Mouse (Mus musculus) liver, adult 2 months (tissue): ENCODE measurements around the gene Per2. TPM values are rescaled to one million over a fixed set of nuclear protein-coding genes. Genes with fewer than 3 reads are reported as not detected.
A peak's percentile ranks its signal among the peaks of the same experiment; 100 is the strongest.
"Not testable (repeated sequence)": the region's sequence is repeated elsewhere in the genome, so short reads cannot be mapped to it uniquely, and the experiment has no call there.

Experiments
- DNase-seq: peaks from one replicate; pipeline ENCODE4 v3.0.0-alpha.2; 2011; ENCODE audit warnings: low read depth, low spot score; ENCODE audit errors: extremely low read depth
- H3K27ac ChIP-seq: fragments of 200-500 bp; replicated peaks from 2 replicates; pipeline ENCODE4 v1.5.1; 2012; ENCODE audit warnings: low read depth, mild to moderate bottlenecking, control low read depth, inconsistent platforms, low read length; ENCODE audit not compliant: insufficient read depth
- H3K27me3 ChIP-seq: fragments of 200-500 bp; 2 replicates; pipeline ENCODE4 v1.6.1; 2012; ENCODE audit warnings: mild to moderate bottlenecking, moderate library complexity, low read length, inconsistent platforms; ENCODE audit not compliant: control insufficient read depth, insufficient read depth
- H3K36me3 ChIP-seq: fragments of 200-500 bp; 2 replicates; pipeline ENCODE4 v1.6.1; 2012; ENCODE audit warnings: low read length, inconsistent platforms; ENCODE audit not compliant: control insufficient read depth, insufficient read depth
- H3K4me1 ChIP-seq: fragments of 200-500 bp; 2 replicates; pipeline ENCODE4 v1.6.1; 2011; ENCODE audit warnings: low read length; ENCODE audit not compliant: control insufficient read depth, insufficient read depth
- H3K4me3 ChIP-seq: fragments of 200-500 bp; 2 replicates; pipeline ENCODE4 v1.5.1; 2011; ENCODE audit warnings: low read depth, mild to moderate bottlenecking, control low read depth, low read length, moderate library complexity; ENCODE audit not compliant: insufficient read depth
- H3K79me2 ChIP-seq: fragments of 200-500 bp; 2 replicates; pipeline ENCODE4 v1.6.1; 2012; ENCODE audit warnings: inconsistent platforms, mild to moderate bottlenecking, low read length, moderate library complexity; ENCODE audit not compliant: control insufficient read depth, insufficient read depth
- H3K9ac ChIP-seq: fragments of 200-500 bp; 2 replicates; pipeline ENCODE4 v1.6.1; 2012; ENCODE audit warnings: low read depth, mild to moderate bottlenecking, control low read depth, inconsistent platforms, low read length
- CTCF ChIP-seq: fragments of 200-500 bp; IDR thresholded peaks from 2 replicates; pipeline ENCODE4 v1.5.1; 2011; ENCODE audit warnings: low read depth, low read length, control low read depth
- POLR2A ChIP-seq: fragments of 200-500 bp; IDR thresholded peaks from 2 replicates; pipeline ENCODE4 v1.6.1; 2011; ENCODE audit warnings: low read length, control low read depth; ENCODE audit not compliant: insufficient read depth; ENCODE audit errors: extremely low read depth
- WGBS: fragments of 180-500 bp; shearing (Covaris S2); methylation state at CpG from one replicate; pipeline ENCODE4 v1.1.7; 2018; 5-methylcytosine and 5-hydroxymethylcytosine counted together
- polyA plus RNA-seq: library from polyadenylated mRNA; depleted of rRNA; stranded (reverse); fragments of >200 nt; gene quantifications from 2 replicates; pipeline ENCODE4 v1.2.3, GENCODE M21; 2012
- total RNA-seq: library from RNA; depleted of rRNA; stranded (reverse); fragments of >200 nt; gene quantifications from 2 replicates; pipeline ENCODE4 v1.2.3, GENCODE M21; 2014

The Per2 gene
- total and polyA plus RNA-seq, 2 experiments, result 4.9 to 7.7 TPM

DNA sequence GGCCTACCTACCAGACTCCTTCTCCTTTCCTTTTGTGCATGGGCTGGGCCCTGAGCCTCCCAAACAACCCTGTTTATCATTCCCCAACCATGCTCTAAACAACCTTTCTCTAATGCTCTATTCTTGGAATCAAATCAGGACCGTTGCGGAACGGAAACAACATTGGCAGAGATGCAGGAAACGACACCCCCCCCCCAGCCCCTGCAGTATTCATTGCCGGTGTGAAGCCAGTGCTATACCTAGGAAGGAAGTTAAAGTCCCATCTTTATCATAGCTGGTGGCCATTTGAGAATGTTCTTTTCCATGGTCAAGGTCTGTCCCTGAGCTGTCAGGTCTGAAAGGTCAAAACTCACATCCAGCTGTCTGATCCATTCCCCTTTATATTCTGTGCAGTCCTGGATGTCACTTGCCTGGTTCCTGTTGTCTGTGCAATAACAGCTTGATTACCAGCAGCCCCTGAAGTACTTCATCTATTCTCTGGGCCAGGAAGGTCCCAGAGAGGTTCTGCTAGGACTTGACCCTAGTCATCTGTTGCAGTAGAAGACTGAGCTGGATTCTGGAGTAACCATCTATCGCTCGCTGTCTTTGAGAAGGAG lies 23.6 kb upstream of the Per2 start:
- Histone ChIP-seq H3K79me2 (no peaks in the 10 kb centered on the region), H3K36me3 (no peaks in the 10 kb centered on the region), H3K9ac (no peak overlapping the region), H3K27me3 (no peaks in the 10 kb centered on the region), H3K4me3 (no peak overlapping the region), H3K27ac (peak overlapping the region; percentile 60; the same call in 1 of the 2 replicates), H3K4me1 (no peaks in the 10 kb centered on the region; the same call in 1 of the 2 replicates)
- 73% methylated on average over 7 of the region's 7 CpGs for WGBS
- TF ChIP-seq POLR2A (no peak), CTCF (no peak)
- no peak for DNase-seq

DNA sequence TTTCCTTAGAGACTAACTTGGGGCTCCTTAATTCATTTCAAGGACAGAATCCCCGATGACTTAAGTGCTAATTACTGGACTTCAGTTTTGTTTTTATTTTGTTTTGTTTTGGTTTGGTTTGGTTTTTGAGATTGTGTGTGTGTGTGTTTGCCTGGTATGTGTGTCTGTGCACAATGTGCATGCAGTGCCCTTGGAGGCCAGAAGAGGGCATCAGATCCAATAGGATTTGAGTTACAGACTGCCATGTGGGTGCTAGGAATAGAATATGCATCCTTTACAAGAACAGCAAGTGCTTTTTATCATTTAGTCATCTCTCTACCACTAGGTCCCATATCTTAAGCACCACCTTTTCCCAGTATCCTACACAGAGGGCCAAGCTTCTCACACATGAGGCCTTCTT lies 19.8 kb upstream of the Per2 start:
- H3K27me3 ChIP-seq, result no peaks in the 10 kb centered on the region
- no peaks in the 10 kb centered on the region for H3K36me3 ChIP-seq
- no peaks in the 10 kb centered on the region; the same call in 1 of the 2 replicates for H3K4me1 ChIP-seq
- H3K79me2 ChIP-seq, result no peaks in the 10 kb centered on the region
- no peak for DNase-seq
- H3K9ac ChIP-seq, result no peak overlapping the region
- no peak overlapping the region for H3K27ac ChIP-seq
- peak; percentile 9; the same call in 1 of the 2 replicates for TF ChIP-seq CTCF
- TF ChIP-seq POLR2A, result no peak
- WGBS, result 97% methylated on average over 1 of the region's 1 CpGs
- H3K4me3 ChIP-seq, result no peak overlapping the region

DNA sequence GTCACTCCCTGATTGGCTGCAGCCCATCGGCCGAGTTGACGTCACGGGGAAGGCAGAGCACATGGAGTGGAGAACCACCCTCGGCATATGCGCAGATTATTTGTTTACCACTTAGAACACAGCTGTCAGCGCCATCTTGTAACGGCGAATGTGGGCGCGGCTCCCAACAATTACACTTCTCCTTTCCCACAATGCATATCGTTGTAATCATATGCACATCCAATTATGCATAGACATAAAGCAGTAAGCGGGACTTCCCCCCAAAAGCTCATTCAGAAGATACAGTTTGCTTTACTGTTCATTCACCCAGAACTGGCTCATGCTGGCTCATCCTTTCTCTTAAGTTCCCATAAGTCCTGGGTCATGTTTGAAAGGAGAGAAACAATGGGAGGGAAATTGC lies 19.0 kb upstream of the Per2 start:
- not testable (repeated sequence) for H3K27ac ChIP-seq, DNase-seq, H3K79me2 ChIP-seq, H3K4me1 ChIP-seq, H3K4me3 ChIP-seq, H3K27me3 ChIP-seq, H3K36me3 ChIP-seq, H3K9ac ChIP-seq
- WGBS, result 99% methylated on average over 13 of the region's 13 CpGs

DNA sequence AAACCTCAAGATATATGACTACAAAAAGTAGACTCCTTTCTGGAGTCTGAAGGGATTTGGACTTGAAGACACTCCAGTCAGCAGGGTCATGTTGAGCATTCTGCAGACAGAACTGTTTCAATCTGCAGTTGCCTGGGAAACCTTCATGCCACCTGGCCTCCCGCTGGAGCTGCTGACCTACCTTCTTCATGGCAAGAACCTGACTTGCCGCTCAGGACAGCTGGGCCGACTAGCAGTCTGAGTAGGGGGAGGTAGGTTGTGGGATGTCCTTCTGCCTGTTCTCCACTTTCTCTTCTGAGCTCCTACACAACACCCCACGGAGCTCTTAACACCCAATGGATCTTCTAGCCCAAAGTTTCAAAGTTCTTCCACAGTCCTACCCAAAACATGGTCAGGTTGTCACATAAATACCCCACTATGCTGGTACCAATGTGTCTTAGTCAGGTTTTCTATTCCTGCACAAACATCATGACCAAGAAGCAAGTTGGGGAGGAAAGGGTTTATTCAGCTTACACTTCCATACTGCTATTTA lies 10.8 kb upstream of the Per2 start:
- TF ChIP-seq POLR2A, result no peak
- no peak for TF ChIP-seq CTCF
- no peak for DNase-seq
- Histone ChIP-seq H3K79me2 (no peaks in the 10 kb centered on the region), H3K4me3 (no peak overlapping the region), H3K27me3 (no peaks in the 10 kb centered on the region), H3K4me1 (peaks cover 3% of the 10 kb centered on the region), H3K36me3 (no peaks in the 10 kb centered on the region), H3K27ac (no peak overlapping the region), H3K9ac (no peak overlapping the region)
- 90% methylated on average over 4 of the region's 4 CpGs for WGBS

DNA sequence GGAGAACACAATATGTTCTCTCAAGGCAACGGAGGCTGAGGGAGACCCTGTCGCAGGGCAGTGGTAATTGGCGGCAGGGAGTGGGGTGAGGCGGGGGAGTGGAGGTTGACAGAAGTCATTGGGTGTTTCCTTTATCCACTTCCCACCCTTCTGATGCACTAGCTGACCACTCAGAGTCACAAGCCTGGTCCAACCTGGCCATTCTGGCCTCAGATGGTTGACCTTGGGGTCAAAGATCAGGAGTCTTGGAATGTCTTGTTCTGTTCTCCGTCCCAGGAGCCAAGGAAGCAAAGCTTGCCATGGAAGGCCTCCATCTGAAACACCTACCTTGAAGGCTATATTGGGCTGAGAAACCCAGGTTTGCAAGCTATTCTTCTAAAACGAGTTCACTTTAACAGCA lies 7.1 kb upstream of the Per2 start:
- DNase-seq, result no peak
- TF ChIP-seq POLR2A (no peak), CTCF (no peak)
- no peak overlapping the region for H3K27ac ChIP-seq

DNA sequence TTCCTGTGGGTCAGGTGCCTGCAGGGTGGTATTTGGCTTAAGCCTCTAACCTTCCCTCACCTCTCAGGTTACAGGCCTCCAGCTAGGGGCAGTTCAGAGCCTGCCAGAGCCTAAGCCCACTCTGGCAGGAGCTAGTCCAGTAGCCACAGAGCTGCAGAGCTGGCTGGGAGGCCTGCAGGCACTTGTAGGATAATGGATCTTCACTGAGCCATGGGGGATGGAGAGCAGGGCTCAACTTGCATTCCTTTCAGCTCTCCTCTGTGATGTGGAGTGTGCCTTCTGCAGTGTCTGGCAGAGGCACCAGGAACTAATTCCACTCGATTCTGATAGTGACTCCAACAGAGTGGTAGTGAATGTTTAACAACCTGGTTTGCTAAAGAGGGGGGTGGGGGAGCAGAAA lies 6.1 kb upstream of the Per2 start:
- no peaks in the 10 kb centered on the region for H3K27me3 ChIP-seq
- peak overlapping the region; percentile 58 for H3K27ac ChIP-seq
- no peak overlapping the region for H3K4me3 ChIP-seq
- H3K4me1 ChIP-seq, result peaks cover 22% of the 10 kb centered on the region
- 3% methylated on average over 1 of the region's 1 CpGs for WGBS
- no peaks in the 10 kb centered on the region for H3K36me3 ChIP-seq
- H3K9ac ChIP-seq, result peak overlapping the region; percentile 36
- no peak for TF ChIP-seq CTCF
- no peak for TF ChIP-seq POLR2A
- DNase-seq, result peak; percentile 78
- H3K79me2 ChIP-seq, result no peaks in the 10 kb centered on the region

More for the DNA sequence above, 7.1 kb upstream of the Per2 start:
- Histone ChIP-seq H3K27me3 (no peaks in the 10 kb centered on the region), H3K9ac (no peak overlapping the region), H3K79me2 (no peaks in the 10 kb centered on the region), H3K4me3 (no peak overlapping the region), H3K36me3 (no peaks in the 10 kb centered on the region), H3K4me1 (peaks cover 19% of the 10 kb centered on the region)
- 93% methylated on average over 6 of the region's 6 CpGs for WGBS
